Mouse (Mus musculus): ENCODE data around the gene Pex5l. TPM values are rescaled to one million over a fixed set of nuclear protein-coding genes. Genes with fewer than 3 reads are reported as not detected.

The Pex5l gene
- polyA plus RNA-seq, 1 experiment from 2014 or later: 1.0 TPM

GRCm38 (mm10) chr3:33061428-33061827 lies 81.6 kb downstream of the Pex5l start:
- Histone ChIP-seq H3K9me3 (replicated peaks) (no peaks in the 10 kb centered on the region), H3K4me3 (replicated peaks) (no peak overlapping the region), H3K4me1 (no peaks in the 10 kb centered on the region), H3K36me3 (no peaks in the 10 kb centered on the region), H3K9ac (no peak overlapping the region), H3K4me2 (replicated peaks) (no peak overlapping the region), H3K27me3 (no peaks in the 10 kb centered on the region), H3K27ac (replicated peaks) (no peak overlapping the region)
- 68% methylated on average over 2 of the region's 2 CpGs for WGBS
- ATAC-seq (ENCODE audit: insufficient number of reproducible peaks, low FRiP score, low TSS enrichment, low read depth): no peak

- H3K9ac ChIP-seq: no peak overlapping the region
- H3K9me3 ChIP-seq (replicated peaks): no peaks in the 10 kb centered on the region
- no peaks in the 10 kb centered on the region for H3K4me1 ChIP-seq
- H3K27ac ChIP-seq (replicated peaks): no peak overlapping the region
- H3K27me3 ChIP-seq: no peaks in the 10 kb centered on the region
- no peak overlapping the region for H3K4me2 ChIP-seq (replicated peaks)
- no peak for ATAC-seq (ENCODE audit: insufficient number of reproducible peaks, low FRiP score, low TSS enrichment, low read depth)
- no peak overlapping the region for H3K4me3 ChIP-seq (replicated peaks)
- WGBS: 81% methylated on average over 4 of the region's 4 CpGs
- no peaks in the 10 kb centered on the region for H3K36me3 ChIP-seq
Measured at GRCm38 (mm10) chr3:33061016-33061415, 82.0 kb downstream of the Pex5l start.

GRCm38 (mm10) chr3:33060343-33060937 lies 82.6 kb downstream of the Pex5l start:
- WGBS: 47% methylated on average over 7 of the region's 7 CpGs
- H3K27ac ChIP-seq (replicated peaks): no peak overlapping the region
- H3K36me3 ChIP-seq: no peaks in the 10 kb centered on the region
- no peak overlapping the region for H3K4me2 ChIP-seq (replicated peaks)
- no peak overlapping the region for H3K9ac ChIP-seq
- ATAC-seq (ENCODE audit: insufficient number of reproducible peaks, low FRiP score, low TSS enrichment, low read depth): no peak
- H3K4me1 ChIP-seq: no peaks in the 10 kb centered on the region
- no peaks in the 10 kb centered on the region for H3K27me3 ChIP-seq
- H3K4me3 ChIP-seq (replicated peaks): no peak overlapping the region
- no peaks in the 10 kb centered on the region for H3K9me3 ChIP-seq (replicated peaks)

GRCm38 (mm10) chr3:33048304-33048703 lies 94.7 kb downstream of the Pex5l start:
- ATAC-seq (ENCODE audit: insufficient number of reproducible peaks, low FRiP score, low TSS enrichment, low read depth): no peak
- Histone ChIP-seq H3K36me3 (no peaks in the 10 kb centered on the region), H3K27ac (replicated peaks) (no peak overlapping the region), H3K27me3 (no peaks in the 10 kb centered on the region), H3K9ac (no peak overlapping the region), H3K4me3 (replicated peaks) (no peak overlapping the region), H3K9me3 (replicated peaks) (no peaks in the 10 kb centered on the region), H3K4me2 (replicated peaks) (no peak overlapping the region), H3K4me1 (no peaks in the 10 kb centered on the region)
- 58% methylated on average over 5 of the region's 5 CpGs for WGBS

- Histone ChIP-seq H3K27me3 (no peaks in the 10 kb centered on the region), H3K36me3 (no peaks in the 10 kb centered on the region), H3K9me3 (replicated peaks) (no peaks in the 10 kb centered on the region), H3K9ac (no peak overlapping the region), H3K27ac (replicated peaks) (no peak overlapping the region), H3K4me1 (no peaks in the 10 kb centered on the region), H3K4me3 (replicated peaks) (no peak overlapping the region), H3K4me2 (replicated peaks) (no peak overlapping the region)
- 58% methylated on average over 6 of the region's 6 CpGs for WGBS
- ATAC-seq (ENCODE audit: insufficient number of reproducible peaks, low FRiP score, low TSS enrichment, low read depth): no peak
Measured at GRCm38 (mm10) chr3:33044799-33045106, 98.3 kb downstream of the Pex5l start.

- no peak overlapping the region for H3K9ac ChIP-seq
- no peaks in the 10 kb centered on the region for H3K27me3 ChIP-seq
- H3K4me2 ChIP-seq (replicated peaks): no peak overlapping the region
- H3K9me3 ChIP-seq (replicated peaks): no peaks in the 10 kb centered on the region
- no peak overlapping the region for H3K27ac ChIP-seq (replicated peaks)
- no peak; the same call in 1 of the 2 replicates for ATAC-seq (ENCODE audit: insufficient number of reproducible peaks, low FRiP score, low TSS enrichment, low read depth)
- no peaks in the 10 kb centered on the region for H3K36me3 ChIP-seq
- no peak overlapping the region for H3K4me3 ChIP-seq (replicated peaks)
- WGBS: 51% methylated on average over 10 of the region's 10 CpGs
- no peaks in the 10 kb centered on the region for H3K4me1 ChIP-seq
Measured at GRCm38 (mm10) chr3:33043896-33044798, 98.9 kb downstream of the Pex5l start.

- 59% methylated on average over 5 of the region's 5 CpGs for WGBS
- Histone ChIP-seq H3K9ac (no peak overlapping the region), H3K27ac (replicated peaks) (no peak overlapping the region), H3K4me1 (no peaks in the 10 kb centered on the region), H3K4me3 (replicated peaks) (no peak overlapping the region), H3K27me3 (no peaks in the 10 kb centered on the region), H3K9me3 (replicated peaks) (no peaks in the 10 kb centered on the region), H3K4me2 (replicated peaks) (no peak overlapping the region), H3K36me3 (no peaks in the 10 kb centered on the region)
- ATAC-seq (ENCODE audit: insufficient number of reproducible peaks, low FRiP score, low TSS enrichment, low read depth): no peak
Measured at GRCm38 (mm10) chr3:33024566-33024965, 118.5 kb downstream of the Pex5l start.

GRCm38 (mm10) chr3:33003901-33004300 lies 139.1 kb downstream of the Pex5l start:
- no peak for ATAC-seq (ENCODE audit: insufficient number of reproducible peaks, low FRiP score, low TSS enrichment, low read depth)
- H3K27ac ChIP-seq (replicated peaks): no peak overlapping the region
- no peaks in the 10 kb centered on the region for H3K36me3 ChIP-seq
- H3K4me2 ChIP-seq (replicated peaks): no peak overlapping the region
- WGBS: 69% methylated on average over 4 of the region's 4 CpGs
- no peak overlapping the region for H3K4me3 ChIP-seq (replicated peaks)
- H3K9ac ChIP-seq: no peak overlapping the region
- H3K9me3 ChIP-seq (replicated peaks): no peaks in the 10 kb centered on the region
- no peaks in the 10 kb centered on the region for H3K4me1 ChIP-seq
- no peaks in the 10 kb centered on the region for H3K27me3 ChIP-seq

- Histone ChIP-seq H3K4me2 (replicated peaks) (no peak overlapping the region), H3K27me3 (no peaks in the 10 kb centered on the region), H3K36me3 (no peaks in the 10 kb centered on the region), H3K9ac (no peak overlapping the region), H3K27ac (replicated peaks) (no peak overlapping the region), H3K4me3 (replicated peaks) (no peak overlapping the region), H3K4me1 (no peaks in the 10 kb centered on the region), H3K9me3 (replicated peaks) (no peaks in the 10 kb centered on the region)
- 81% methylated on average over 3 of the region's 3 CpGs for WGBS
- ATAC-seq (ENCODE audit: insufficient number of reproducible peaks, low FRiP score, low TSS enrichment, low read depth): no peak
Measured at GRCm38 (mm10) chr3:33001769-33002168, 141.3 kb downstream of the Pex5l start.

- no peak for ATAC-seq (ENCODE audit: insufficient number of reproducible peaks, low FRiP score, low TSS enrichment, low read depth)
- no peaks in the 10 kb centered on the region for H3K36me3 ChIP-seq
- H3K4me3 ChIP-seq (replicated peaks): no peak overlapping the region
- no peak overlapping the region for H3K9ac ChIP-seq
- H3K4me1 ChIP-seq: no peaks in the 10 kb centered on the region
- H3K27me3 ChIP-seq: no peaks in the 10 kb centered on the region
- H3K9me3 ChIP-seq (replicated peaks): no peaks in the 10 kb centered on the region
- no peak overlapping the region for H3K27ac ChIP-seq (replicated peaks)
- whole genome bisulfite sequencing: 87% methylated on average over 8 of the region's 8 CpGs
- no peak overlapping the region for H3K4me2 ChIP-seq (replicated peaks)
Measured at GRCm38 (mm10) chr3:33000383-33001015, 142.5 kb downstream of the Pex5l start.

GRCm38 (mm10) chr3:32991713-32992575 lies 151.1 kb downstream of the Pex5l start:
- no peaks in the 10 kb centered on the region for H3K9me3 ChIP-seq (replicated peaks)
- no peaks in the 10 kb centered on the region for H3K27me3 ChIP-seq
- 65% methylated on average over 12 of the region's 12 CpGs for WGBS
- H3K27ac ChIP-seq (replicated peaks): no peak overlapping the region
- ATAC-seq (ENCODE audit: insufficient number of reproducible peaks, low FRiP score, low TSS enrichment, low read depth): no peak
- H3K36me3 ChIP-seq: no peaks in the 10 kb centered on the region
- no peaks in the 10 kb centered on the region for H3K4me1 ChIP-seq
- no peak overlapping the region for H3K9ac ChIP-seq
- no peak overlapping the region for H3K4me3 ChIP-seq (replicated peaks)
- no peak overlapping the region for H3K4me2 ChIP-seq (replicated peaks)
